9 mouse cellular contexts compared by ENCODE assay signal in genomic region chr1:132741175-132741997, GRCm38 (mm10). TPM values are rescaled to one million over a fixed set of nuclear protein-coding genes. Genes with fewer than 3 reads are reported as not detected.
DNase-seq lines count a peak whose midpoint lies in the region; ATAC-seq lines count a peak whose summit lies in the region.
"Had no signal": no experiment of that assay in that cellular context is flagged by ENCODE, and none has a peak within 500 bp of the region (broad histone marks: within the 10 kb centered on the region; RNA-seq: fewer than 3 reads in every experiment).

TSS of gene Nfasc (minus strand) at chr1:132741797.

- H3K36me3 ChIP-seq in intestine, embryonic 15.5 days, result no peaks in the 10 kb centered on the region
- H3K36me3 ChIP-seq in midbrain, embryonic 15.5 days (replicated peaks), result no peaks in the 10 kb centered on the region
- no peaks in the 10 kb centered on the region for H3K36me3 ChIP-seq in stomach, embryonic 16.5 days (ENCODE audit: control insufficient read depth, insufficient read depth, low read length)

- H3K9me3 ChIP-seq in intestine, embryonic 15.5 days, result no peaks in the 10 kb centered on the region
- no peaks in the 10 kb centered on the region for H3K9me3 ChIP-seq in midbrain, embryonic 15.5 days
- H3K9me3 ChIP-seq in stomach, embryonic 16.5 days (replicated peaks; ENCODE audit: control insufficient read depth, low read length), result no peaks in the 10 kb centered on the region

- peak within 1 kb of the TSS; percentile 40 for H3K4me3 ChIP-seq in intestine, embryonic 15.5 days (replicated peaks)
- H3K4me3 ChIP-seq in midbrain, embryonic 15.5 days, result peak within 1 kb of the TSS; percentile 71
- H3K4me3 ChIP-seq in stomach, embryonic 16.5 days (replicated peaks; ENCODE audit: low read length), result peak within 1 kb of the TSS; percentile 37

- peak; percentile 93 for DNase-seq in brain, adult 2 months (ENCODE audit: low read depth, low spot score)
- peak; percentile 65 for DNase-seq in embryo, embryonic 11.5 days (ENCODE audit: low read depth, low spot score)
- peak; percentile 46 for DNase-seq in gastrocnemius, postnatal 14 days
- DNase-seq in left cerebral cortex, postnatal 14 days (ENCODE audit: low spot score in 2 of 2), result peak; percentile 91 to 92

- 5% methylated on average over 51 of the region's 51 CpGs for WGBS in intestine, embryonic 15.5 days
- 1% methylated on average over 49 of the region's 51 CpGs for WGBS in midbrain, embryonic 15.5 days
- 5% methylated on average over 51 of the region's 51 CpGs for WGBS in stomach, embryonic 16.5 days

- peaks cover 6% of the 10 kb centered on the region; the same call in 1 of the 2 replicates for H3K4me1 ChIP-seq in intestine, embryonic 15.5 days (replicated peaks)
- peaks cover 46% of the 10 kb centered on the region for H3K4me1 ChIP-seq in midbrain, embryonic 15.5 days
- H3K4me1 ChIP-seq in stomach, embryonic 16.5 days (ENCODE audit: control insufficient read depth, insufficient read depth, low read length), result no peaks in the 10 kb centered on the region

- peak within 1 kb of the TSS; percentile 71 for H3K4me2 ChIP-seq in intestine, embryonic 15.5 days (replicated peaks)
- H3K4me2 ChIP-seq in midbrain, embryonic 15.5 days, result peak within 1 kb of the TSS; percentile 69
- H3K4me2 ChIP-seq in stomach, embryonic 16.5 days (ENCODE audit: low read depth, low read length), result peak within 1 kb of the TSS; percentile 55

- intact Hi-C loops in gastrocnemius, postnatal 14 days (cut with DNase I; ENCODE audit: low total_unique reads), result no loop called here
- intact Hi-C loops in left cerebral cortex, postnatal 14 days (cut with DNase I), result loop anchor here (5.0 to 10.0 kb wide), 3 partner anchors 87 to 217 kb away; no protein-coding TSS in a partner anchor

- no peak within 1 kb of the TSS for H3K27ac ChIP-seq in intestine, embryonic 15.5 days
- peak within 1 kb of the TSS; percentile 82 for H3K27ac ChIP-seq in midbrain, embryonic 15.5 days
- H3K27ac ChIP-seq in stomach, embryonic 16.5 days (ENCODE audit: low read length), result no peak within 1 kb of the TSS

- H3K27me3 ChIP-seq in intestine, embryonic 15.5 days (replicated peaks), result peaks cover 47% of the 10 kb centered on the region
- no peaks in the 10 kb centered on the region for H3K27me3 ChIP-seq in midbrain, embryonic 15.5 days (replicated peaks)
- H3K27me3 ChIP-seq in stomach, embryonic 16.5 days (ENCODE audit: control insufficient read depth, insufficient read depth, low read length), result peaks cover 28% of the 10 kb centered on the region

- peak within 1 kb of the TSS; percentile 37 for H3K9ac ChIP-seq in intestine, embryonic 15.5 days
- peak within 1 kb of the TSS; percentile 72 for H3K9ac ChIP-seq in midbrain, embryonic 15.5 days
- H3K9ac ChIP-seq in stomach, embryonic 16.5 days (ENCODE audit: low read length), result peak within 1 kb of the TSS; percentile 27

- ATAC-seq in intestine, embryonic 15.5 days, result peak; percentile 70
- ATAC-seq in midbrain, embryonic 15.5 days (replicated peaks), result peak; percentile 78
- peak; percentile 58; the same call in 1 of the 2 replicates for ATAC-seq in stomach, embryonic 16.5 days (ENCODE audit: insufficient read depth, low FRiP score)
- ATAC-seq in megakaryocyte, adult 5-6 weeks (ENCODE audit: poor library complexity, severe bottlenecking), result no peak

RNA-seq across cellular contexts. Expression of gene Nfasc, which starts in this region (rescaled TPM):
- total RNA-seq in gastrocnemius, postnatal 14 days (2021), result 1 to 10 TPM in 1 of 2 experiments, under 1 TPM in 1; 0.64 to 2.4 TPM
- polyA plus RNA-seq in intestine, embryonic 15.5 days (2015; fragmentation: Nextera tagmentation; extraction: Ambion mirVana), result 2.9 and 4.3 TPM in 2 replicates
- total RNA-seq in left cerebral cortex, postnatal 14 days (2021), result 100 to 1,000 TPM; 179 to 195 TPM
- 46.0 and 52.3 TPM in 2 replicates for polyA plus RNA-seq in midbrain, embryonic 15.5 days (2015; fragmentation: Nextera tagmentation; extraction: Ambion mirVana)
- polyA plus RNA-seq in stomach, embryonic 16.5 days (2015; fragmentation: Nextera tagmentation; extraction: Ambion mirVana), result 2.3 and 2.4 TPM in 2 replicates
- total RNA-seq in megakaryocyte, adult 5-6 weeks (2015), result not detected in 2 replicates
- total RNA-seq in megakaryocyte, adult 5-6 weeks (2017), result not detected in 2 replicates
- total RNA-seq: common myeloid progenitor, adult 5-6 weeks had no signal

Comparison
In these comparisons a context has a peak if more than half of its experiments do, and no peak if none do; other contexts are left out.
1. RNA of gene Nfasc (total RNA-seq): 179 to 195 TPM in left cerebral cortex, postnatal 14 days; 0.64 to 2.4 TPM in gastrocnemius, postnatal 14 days and not detected in megakaryocyte, adult 5-6 weeks; every median in the first group is over 10 times any median in the second.
2. Peak in every context shown above with its lines, with median percentiles within 50 percentile points of each other: DNase-seq, H3K4me2 ChIP-seq, H3K4me3 ChIP-seq and H3K9ac ChIP-seq.